Comparison of ENCODE assay signal across 8 mouse cellular contexts in the genomic region with DNA sequence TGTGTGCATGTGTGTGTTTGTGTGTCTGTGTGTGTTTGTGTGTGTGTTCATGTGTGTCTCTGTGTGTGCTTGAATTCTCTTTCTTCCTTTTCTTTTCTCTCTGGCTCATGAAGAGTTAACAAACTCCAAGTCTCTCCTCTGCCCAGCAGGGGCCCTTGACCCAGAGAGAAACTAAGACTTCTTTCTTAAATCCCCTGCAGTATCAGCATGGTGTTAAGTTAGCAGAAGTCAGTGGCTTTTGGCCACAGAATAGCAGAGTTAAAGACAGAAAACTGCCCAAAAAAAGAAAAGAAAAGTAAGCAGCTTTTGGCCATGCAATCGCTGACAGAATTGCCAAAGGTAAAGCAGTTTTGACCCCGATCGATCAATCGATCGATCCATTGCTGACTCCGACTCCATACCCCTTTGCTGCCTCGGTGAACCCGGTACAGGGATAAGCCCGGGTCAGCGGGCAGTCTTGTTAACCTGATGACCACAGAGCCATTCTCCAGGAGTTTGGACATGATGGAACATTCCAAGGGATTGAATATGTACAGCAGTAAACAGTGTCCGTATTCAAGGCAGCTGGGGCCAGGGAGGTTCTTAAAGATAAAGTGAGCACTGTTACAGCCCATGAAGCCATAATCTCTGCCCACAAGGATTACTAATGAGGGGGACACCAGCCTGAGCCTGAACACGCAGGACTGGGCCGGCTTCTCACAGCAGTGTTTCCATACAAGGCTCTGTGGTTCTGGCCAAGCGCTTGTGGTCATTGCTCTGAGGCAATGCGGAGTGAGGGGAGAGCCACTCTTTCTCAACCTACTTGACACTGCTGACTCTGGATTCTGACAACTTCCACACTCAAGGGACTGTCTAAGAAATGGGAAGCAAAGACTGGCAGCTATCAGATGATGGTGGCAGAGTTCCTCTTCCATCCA. TPM values are rescaled to one million over a fixed set of nuclear protein-coding genes. Genes with fewer than 3 reads are reported as not detected.
DNase-seq lines count a peak whose midpoint lies in the region; ATAC-seq and TF ChIP-seq lines count a peak whose summit lies in the region.

No protein-coding gene starts in this region.

- H3K9me3 ChIP-seq in liver, embryonic 15.5 days (replicated peaks), result peaks cover 3% of the 10 kb centered on the region; the same call in 1 of the 2 replicates

- no peaks in the 10 kb centered on the region for H3K36me3 ChIP-seq in thymus, adult 2 months (ENCODE audit: control insufficient read depth, insufficient read depth, low read length)
- H3K36me3 ChIP-seq in liver, embryonic 15.5 days (replicated peaks), result peaks cover 24% of the 10 kb centered on the region

- H3K4me1 ChIP-seq in thymus, adult 2 months (replicated peaks; ENCODE audit: control insufficient read depth, insufficient read depth, low read length), result peaks cover 6% of the 10 kb centered on the region; the same call in 1 of the 2 replicates
- peaks cover 91% of the 10 kb centered on the region for H3K4me1 ChIP-seq in liver, embryonic 15.5 days (replicated peaks)

- peak; percentile 32 to 58 for DNase-seq in heart, adult 18-20 months
- DNase-seq in heart, postnatal 4 days, result no peak
- no peak for DNase-seq in thymus, adult 2 months
- no peak for DNase-seq in thymus, postnatal 14 days
- no peak for DNase-seq in urinary bladder, adult 2 months (ENCODE audit: low spot score)
- no peak for DNase-seq in thymus, adult 18-20 months
- DNase-seq in kidney, adult 11 months, result no peak

- H3K27ac ChIP-seq in thymus, adult 2 months (ENCODE audit: control insufficient read depth, insufficient read depth, low read length), result peak overlapping the region; percentile 13; the same call in 1 of the 2 replicates
- H3K27ac ChIP-seq in liver, embryonic 15.5 days (replicated peaks), result peak overlapping the region; percentile 98

- no peaks in the 10 kb centered on the region for H3K27me3 ChIP-seq in thymus, adult 2 months (ENCODE audit: control insufficient read depth, insufficient read depth, low read length)
- H3K27me3 ChIP-seq in liver, embryonic 15.5 days, result no peaks in the 10 kb centered on the region

- H3K4me3 ChIP-seq in thymus, adult 2 months (ENCODE audit: control insufficient read depth, insufficient read depth, low read length), result no peak overlapping the region
- H3K4me3 ChIP-seq in liver, embryonic 15.5 days (replicated peaks), result peak overlapping the region; percentile 36

- peak overlapping the region; percentile 66 for H3K4me2 ChIP-seq in liver, embryonic 15.5 days

- H3K9ac ChIP-seq in liver, embryonic 15.5 days, result peak overlapping the region; percentile 70

- no peak for TF ChIP-seq POLR2A in thymus, adult 2 months (IDR thresholded peaks at IDR 0.05; ENCODE audit: control insufficient read depth, extremely low read depth, insufficient read depth, low read length, poor library complexity)

- 68% methylated on average over 15 of the region's 15 CpGs for WGBS in thymus, adult 2 months
- 26% methylated on average over 15 of the region's 15 CpGs for WGBS in liver, embryonic 15.5 days (ENCODE audit: insufficient replicate concordance)

- peak; percentile 70 for ATAC-seq in liver, embryonic 15.5 days (ENCODE audit: insufficient read depth)

- TF ChIP-seq CTCF in thymus, adult 2 months (IDR thresholded peaks at IDR 0.05; ENCODE audit: borderline replicate concordance, control insufficient read depth, extremely low read depth, insufficient read depth, low read length, poor library complexity), result no peak

RNA-seq across cellular contexts. Expression of gene Fam213b, which starts 11.9 kb away (rescaled TPM):
- total RNA-seq in heart, adult 18-20 months (2021), result 10 to 100 TPM; 82.5 to 98.2 TPM
- total RNA-seq in heart, postnatal 4 days (2021), result 10 to 100 TPM; 37.8 to 39.7 TPM
- 77.1 and 105 TPM in 2 replicates for polyA plus RNA-seq in thymus, adult 2 months (2012; rRNA removed)
- polyA plus RNA-seq in liver, embryonic 15.5 days (2015; fragmentation: Nextera tagmentation; extraction: Ambion mirVana), result 8.1 and 9.0 TPM in 2 replicates
- 33.1 and 35.2 TPM in 2 replicates for polyA plus RNA-seq in urinary bladder, adult 2 months (2012; rRNA removed)

RNA-seq across cellular contexts. Expression of gene Tnfrsf14, which starts 17.5 kb away (rescaled TPM):
- 1 to 10 TPM; 5.3 to 7.1 TPM for total RNA-seq in heart, adult 18-20 months (2021)
- 1 to 10 TPM; 2.7 to 3.7 TPM for total RNA-seq in heart, postnatal 4 days (2021)
- polyA plus RNA-seq in thymus, adult 2 months (2012; rRNA removed), result 215 and 227 TPM in 2 replicates
- polyA plus RNA-seq in liver, embryonic 15.5 days (2015; fragmentation: Nextera tagmentation; extraction: Ambion mirVana), result 56.7 and 64.6 TPM in 2 replicates
- polyA plus RNA-seq in urinary bladder, adult 2 months (2012; rRNA removed), result 18.8 and 21.4 TPM in 2 replicates

RNA-seq across cellular contexts. Expression of gene Mmel1, which starts 41.5 kb away (rescaled TPM):
- under 1 TPM; 0.10 to 0.13 TPM for total RNA-seq in heart, adult 18-20 months (2021)
- total RNA-seq in heart, postnatal 4 days (2021), result under 1 TPM; 0.21 to 0.72 TPM
- polyA plus RNA-seq in thymus, adult 2 months (2012; rRNA removed), result 0.23 TPM in 2 replicates
- 2.3 and 3.1 TPM in 2 replicates for polyA plus RNA-seq in liver, embryonic 15.5 days (2015; fragmentation: Nextera tagmentation; extraction: Ambion mirVana)
- 0.06 and 0.07 TPM in 2 replicates for polyA plus RNA-seq in urinary bladder, adult 2 months (2012; rRNA removed)

RNA-seq across cellular contexts. Expression of gene Hes5, which starts 49.9 kb away (rescaled TPM):
- total RNA-seq in heart, adult 18-20 months (2021), result under 1 TPM; 0.31 to 0.67 TPM
- not detected for total RNA-seq in heart, postnatal 4 days (2021)
- 4.1 and 5.6 TPM in 2 replicates for polyA plus RNA-seq in thymus, adult 2 months (2012; rRNA removed)
- polyA plus RNA-seq in liver, embryonic 15.5 days (2015; fragmentation: Nextera tagmentation; extraction: Ambion mirVana), result 0.15 and 0.17 TPM in 2 replicates
- polyA plus RNA-seq in urinary bladder, adult 2 months (2012; rRNA removed), result 0.06 and 0.07 TPM in 2 replicates

RNA-seq across cellular contexts. Expression of gene Pank4, which starts 53.1 kb away (rescaled TPM):
- total RNA-seq in heart, adult 18-20 months (2021), result 10 to 100 TPM; 38.7 to 41.4 TPM
- total RNA-seq in heart, postnatal 4 days (2021), result 10 to 100 TPM; 34.9 to 37.5 TPM
- 121 and 155 TPM in 2 replicates for polyA plus RNA-seq in thymus, adult 2 months (2012; rRNA removed)
- polyA plus RNA-seq in liver, embryonic 15.5 days (2015; fragmentation: Nextera tagmentation; extraction: Ambion mirVana), result 21.7 and 24.4 TPM in 2 replicates
- polyA plus RNA-seq in urinary bladder, adult 2 months (2012; rRNA removed), result 39.8 and 45.9 TPM in 2 replicates

Comparison
In these comparisons a context has a peak if more than half of its experiments do, and no peak if none do; other contexts are left out.
1. DNase-seq: peak in heart, adult 18-20 months (2 of 2); none in heart, postnatal 4 days (single experiment), thymus, adult 2 months (single experiment), thymus, postnatal 14 days (single experiment), urinary bladder, adult 2 months (single experiment), thymus, adult 18-20 months (0 of 2) and kidney, adult 11 months (single experiment).